Mouse (Mus musculus): ENCODE results near the gene Pagr1a. TPM values are rescaled to one million over a fixed set of nuclear protein-coding genes. Genes with fewer than 3 reads are reported as not detected.

The Pagr1a gene
- polyA plus RNA-seq, 1 experiment from 2014 or later: 20.7 TPM

GRCm38 (mm10) chr7:127009307-127010085 is 7.7 kb downstream of the Pagr1a start:
- H3K9ac ChIP-seq (replicated peaks; ENCODE audit: low read depth): no peak overlapping the region
- TF ChIP-seq EP300 (IDR thresholded peaks at IDR 0.05) (no peak), CTCF (IDR thresholded peaks at IDR 0.05) (no peak)
- peak overlapping the region; percentile 86 for H3K27ac ChIP-seq (ENCODE audit: low read length)
- H3K36me3 ChIP-seq (ENCODE audit: insufficient read depth, low read length): no peaks in the 10 kb centered on the region
- no peak overlapping the region for H3K4me3 ChIP-seq (ENCODE audit: low read depth, low read length)
- WGBS: 76% methylated on average over 17 of the region's 17 CpGs
- H3K4me1 ChIP-seq (ENCODE audit: insufficient read depth, low read depth, low read length): no peaks in the 10 kb centered on the region; the same call in 1 of the 2 replicates
- DNase-seq (ENCODE audit: low spot score) (no peak), ATAC-seq (no peak)
- H3K9me3 ChIP-seq (ENCODE audit: low read length): no peaks in the 10 kb centered on the region
- no peaks in the 10 kb centered on the region for H3K27me3 ChIP-seq (replicated peaks; ENCODE audit: insufficient read depth, low read length)
- no peak overlapping the region for H3K4me2 ChIP-seq (replicated peaks; ENCODE audit: low read depth, low read length)

GRCm38 (mm10) chr7:127008239-127009019 is 8.7 kb downstream of the Pagr1a start:
- ATAC-seq (peak; percentile 96), DNase-seq (ENCODE audit: low spot score) (peak; percentile 94)
- Histone ChIP-seq H3K27ac (ENCODE audit: low read length) (peak overlapping the region; percentile 86), H3K9me3 (ENCODE audit: low read length) (no peaks in the 10 kb centered on the region), H3K9ac (replicated peaks; ENCODE audit: low read depth) (no peak overlapping the region), H3K4me2 (replicated peaks; ENCODE audit: low read depth, low read length) (peak overlapping the region; percentile 19; the same call in 1 of the 2 replicates), H3K4me3 (ENCODE audit: low read depth, low read length) (no peak overlapping the region), H3K27me3 (replicated peaks; ENCODE audit: insufficient read depth, low read length) (no peaks in the 10 kb centered on the region), H3K36me3 (ENCODE audit: insufficient read depth, low read length) (no peaks in the 10 kb centered on the region), H3K4me1 (ENCODE audit: insufficient read depth, low read depth, low read length) (no peaks in the 10 kb centered on the region; the same call in 1 of the 2 replicates)
- 35% methylated on average over 9 of the region's 9 CpGs for WGBS
- TF ChIP-seq CTCF (IDR thresholded peaks at IDR 0.05) (no peak), EP300 (IDR thresholded peaks at IDR 0.05) (no peak; the same call in 1 of the 2 replicates)

GRCm38 (mm10) chr7:127007313-127008024 is 9.7 kb downstream of the Pagr1a start:
- Histone ChIP-seq H3K27me3 (replicated peaks; ENCODE audit: insufficient read depth, low read length) (no peaks in the 10 kb centered on the region), H3K4me3 (ENCODE audit: low read depth, low read length) (no peak overlapping the region), H3K9me3 (ENCODE audit: low read length) (no peaks in the 10 kb centered on the region), H3K27ac (ENCODE audit: low read length) (no peak overlapping the region), H3K36me3 (ENCODE audit: insufficient read depth, low read length) (no peaks in the 10 kb centered on the region), H3K9ac (replicated peaks; ENCODE audit: low read depth) (no peak overlapping the region), H3K4me2 (replicated peaks; ENCODE audit: low read depth, low read length) (no peak overlapping the region), H3K4me1 (ENCODE audit: insufficient read depth, low read depth, low read length) (no peaks in the 10 kb centered on the region; the same call in 1 of the 2 replicates)
- TF ChIP-seq EP300 (IDR thresholded peaks at IDR 0.05): no peak
- no peak for TF ChIP-seq CTCF (IDR thresholded peaks at IDR 0.05)
- 78% methylated on average over 6 of the region's 6 CpGs for WGBS
- no peak for DNase-seq (ENCODE audit: low spot score)
- ATAC-seq: no peak

DNA sequence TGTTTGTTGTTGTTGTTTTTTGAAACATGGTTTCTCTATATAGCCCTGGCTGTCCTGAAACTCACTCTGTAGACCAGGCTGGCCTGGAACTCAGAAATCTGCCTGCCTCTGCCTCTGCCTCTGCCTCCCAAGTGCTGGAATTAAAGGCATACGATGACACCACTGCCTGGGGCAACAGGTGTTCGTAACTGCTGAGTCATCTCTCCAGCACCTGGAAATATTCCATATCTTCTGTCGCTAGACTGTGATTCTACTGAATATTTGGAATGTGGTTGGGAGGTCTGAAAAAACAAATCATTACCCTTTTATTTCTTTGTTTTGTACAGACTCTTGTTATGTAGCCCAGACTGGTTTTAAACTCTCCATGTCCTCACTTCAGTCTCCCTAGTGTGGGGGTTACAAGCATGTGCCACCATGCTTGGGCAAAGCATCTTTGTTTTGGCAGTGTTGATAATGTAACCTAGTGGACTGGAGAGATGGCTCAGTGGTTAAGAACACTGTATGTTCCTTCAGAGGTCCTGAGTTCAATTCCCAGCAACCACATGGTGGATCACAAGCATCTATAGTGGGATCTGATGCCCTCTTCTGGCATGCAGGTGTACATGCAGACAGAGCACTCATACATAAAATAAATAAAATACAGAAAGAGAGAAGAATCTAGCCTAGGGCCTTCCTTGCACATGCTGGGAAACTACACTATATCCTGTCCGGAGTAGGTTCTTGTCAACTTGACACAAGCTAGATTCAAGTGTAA is 12.9 kb downstream of the Pagr1a start:
- ATAC-seq (no peak), DNase-seq (ENCODE audit: low spot score) (no peak)
- Histone ChIP-seq H3K36me3 (ENCODE audit: insufficient read depth, low read length) (peaks cover 12% of the 10 kb centered on the region; the same call in 1 of the 2 replicates), H3K27ac (ENCODE audit: low read length) (no peak overlapping the region), H3K4me1 (ENCODE audit: insufficient read depth, low read depth, low read length) (no peaks in the 10 kb centered on the region; the same call in 1 of the 2 replicates), H3K9me3 (ENCODE audit: low read length) (no peaks in the 10 kb centered on the region), H3K9ac (replicated peaks; ENCODE audit: low read depth) (no peak overlapping the region), H3K27me3 (replicated peaks; ENCODE audit: insufficient read depth, low read length) (no peaks in the 10 kb centered on the region), H3K4me2 (replicated peaks; ENCODE audit: low read depth, low read length) (no peak overlapping the region), H3K4me3 (ENCODE audit: low read depth, low read length) (no peak overlapping the region)
- 85% methylated on average over 4 of the region's 4 CpGs for WGBS
- TF ChIP-seq CTCF (IDR thresholded peaks at IDR 0.05) (peak; percentile 48), EP300 (IDR thresholded peaks at IDR 0.05) (no peak)

DNA sequence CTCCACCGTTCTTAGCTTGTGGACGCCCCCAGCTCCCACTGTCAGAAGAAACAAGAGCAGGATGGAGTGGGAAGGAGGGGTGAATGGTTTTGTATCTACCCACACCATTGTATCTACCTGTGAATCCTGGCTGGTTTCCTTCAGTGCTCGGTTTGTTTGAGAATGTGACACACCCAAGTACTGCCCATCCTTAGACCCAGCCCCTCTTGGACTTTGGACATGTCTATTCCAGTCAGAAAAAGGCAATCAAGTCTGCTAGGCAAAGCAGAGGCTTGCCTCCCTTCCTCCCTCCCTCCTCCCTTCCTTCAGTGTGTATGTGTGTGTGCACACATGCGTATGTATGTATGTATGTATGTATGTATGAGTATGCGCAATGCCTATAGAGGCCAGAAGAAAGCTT is 13.5 kb downstream of the Pagr1a start:
- WGBS: 85% methylated on average over 5 of the region's 5 CpGs
- no peak overlapping the region for H3K27ac ChIP-seq (ENCODE audit: low read length)
- no peak for ATAC-seq
- no peak overlapping the region for H3K9ac ChIP-seq (replicated peaks; ENCODE audit: low read depth)
- no peaks in the 10 kb centered on the region for H3K27me3 ChIP-seq (replicated peaks; ENCODE audit: insufficient read depth, low read length)
- no peak overlapping the region for H3K4me3 ChIP-seq (ENCODE audit: low read depth, low read length)
- no peaks in the 10 kb centered on the region; the same call in 1 of the 2 replicates for H3K4me1 ChIP-seq (ENCODE audit: insufficient read depth, low read depth, low read length)
- no peak overlapping the region for H3K4me2 ChIP-seq (replicated peaks; ENCODE audit: low read depth, low read length)
- H3K36me3 ChIP-seq (ENCODE audit: insufficient read depth, low read length): peaks cover 12% of the 10 kb centered on the region; the same call in 1 of the 2 replicates
- TF ChIP-seq CTCF (IDR thresholded peaks at IDR 0.05) (no peak), EP300 (IDR thresholded peaks at IDR 0.05) (no peak)
- H3K9me3 ChIP-seq (ENCODE audit: low read length): no peaks in the 10 kb centered on the region
- no peak for DNase-seq (ENCODE audit: low spot score)
